Mouse (Mus musculus) MEL (cell line): ENCODE data around the gene Tas1r2. TPM values are rescaled to one million over a fixed set of nuclear protein-coding genes. Genes with fewer than 3 reads are reported as not detected.

Experiments used
- DNase-seq: peaks from one replicate; pipeline ENCODE4 v3.0.0; 2011; ENCODE audit warnings: low read depth, low spot score
- H3K27ac ChIP-seq: 2 replicates; pipeline ENCODE4 v1.5.1; 2012; ENCODE audit warnings: low read depth, mild to moderate bottlenecking, control low read depth, low read length, moderate library complexity; ENCODE audit not compliant: control insufficient read depth
- H3K27me3 ChIP-seq, 2 experiments: fragments of 150-350 bp in 1 of 2; sonication (generic) in 1 of 2; 2 replicates each; pipeline ENCODE4 v1.6.1; 2012; ENCODE audit warnings: low read length in 2 of 2, mild to moderate bottlenecking in 2 of 2, improper control_type of control experiment in 1 of 2, moderate library complexity in 1 of 2; ENCODE audit not compliant: insufficient read depth in 2 of 2, control insufficient read depth in 1 of 2
- H3K36me3 ChIP-seq, 2 experiments: 2 replicates each; pipeline ENCODE4 v1.6.1; 2012 to 2014; ENCODE audit warnings: low read length in 2 of 2, improper control_type of control experiment in 1 of 2, inconsistent platforms in 1 of 2, mild to moderate bottlenecking in 1 of 2; ENCODE audit not compliant: insufficient read depth in 2 of 2, control insufficient read depth in 1 of 2
- H3K4me1 ChIP-seq, 2 experiments: fragments of 150-350 bp in 1 of 2; sonication (generic) in 1 of 2; 2 replicates each; pipeline ENCODE4 v1.6.1; 2012; ENCODE audit warnings: low read length in 2 of 2, improper control_type of control experiment in 1 of 2, mild to moderate bottlenecking in 1 of 2; ENCODE audit not compliant: insufficient read depth in 2 of 2, control insufficient read depth in 1 of 2
- H3K4me3 ChIP-seq, 2 experiments: fragments of 150-350 bp in 1 of 2; sonication (generic) in 1 of 2; 2 replicates each; pipeline ENCODE4 v1.5.1; 2012; ENCODE audit warnings: low read depth in 2 of 2, low read length in 2 of 2, mild to moderate bottlenecking in 2 of 2, moderate library complexity in 2 of 2, control low read depth in 1 of 2, improper control_type of control experiment in 1 of 2; ENCODE audit not compliant: control insufficient read depth in 1 of 2, insufficient read depth in 1 of 2
- H3K79me2 ChIP-seq: 2 replicates; pipeline ENCODE4 v1.6.1; 2012; ENCODE audit warnings: mild to moderate bottlenecking, low read length, moderate library complexity; ENCODE audit not compliant: control insufficient read depth, poor library complexity, insufficient read depth
- H3K9ac ChIP-seq: 2 replicates; pipeline ENCODE4 v1.6.1; 2012; ENCODE audit warnings: low read depth, mild to moderate bottlenecking, control low read depth, low read length, moderate library complexity; ENCODE audit not compliant: control insufficient read depth, poor library complexity, severe bottlenecking
- H3K9me3 ChIP-seq: fragments of 150-350 bp; sonication (generic); replicated peaks from 2 replicates; pipeline ENCODE4 v1.6.1; 2012; ENCODE audit warnings: mild to moderate bottlenecking, low read length, improper control_type of control experiment, moderate library complexity; ENCODE audit not compliant: insufficient read depth
- BHLHE40 ChIP-seq: IDR thresholded peaks from 2 replicates; pipeline ENCODE4 v1.6.1; 2012; ENCODE audit warnings: low read depth, mild to moderate bottlenecking, inconsistent platforms, low read length, improper control_type of control experiment, borderline replicate concordance
- CHD1 ChIP-seq: IDR thresholded peaks from 2 replicates; pipeline ENCODE4 v1.6.1; 2012; ENCODE audit warnings: low read depth, mild to moderate bottlenecking, inconsistent platforms, low read length, improper control_type of control experiment
- CHD2 ChIP-seq: IDR thresholded peaks from 2 replicates; pipeline ENCODE4 v1.6.1; 2011; ENCODE audit warnings: low read length, improper control_type of control experiment
- CTCF ChIP-seq, 3 experiments: IDR thresholded peaks in 2 of 3; conservative IDR thresholded peaks in 1 of 3; 2 replicates each; pipeline ENCODE4 v1.5.1; 2011 to 2012; ENCODE audit warnings: low read length in 3 of 3, low read depth in 2 of 3, mild to moderate bottlenecking in 2 of 3, improper control_type of control experiment in 1 of 3, inconsistent platforms in 1 of 3, mixed read lengths in 1 of 3, moderate library complexity in 1 of 3; ENCODE audit not compliant: control insufficient read depth in 1 of 3, insufficient read depth in 1 of 3, poor library complexity in 1 of 3, severe bottlenecking in 1 of 3
- E2F4 ChIP-seq: IDR thresholded peaks from 2 replicates; pipeline ENCODE4 v1.6.1; 2011; ENCODE audit warnings: low read depth, low read length, improper control_type of control experiment, borderline replicate concordance
- EP300 ChIP-seq, 2 experiments: IDR thresholded peaks; 2 replicates each; pipeline ENCODE4 v1.6.1; 2011; ENCODE audit warnings: improper control_type of control experiment in 2 of 2, low read length in 2 of 2, low read depth in 1 of 2, mild to moderate bottlenecking in 1 of 2
- ETS1 ChIP-seq: IDR thresholded peaks from 2 replicates; pipeline ENCODE4 v1.6.1; 2012; ENCODE audit warnings: low read depth, mild to moderate bottlenecking, inconsistent platforms, low read length, improper control_type of control experiment, moderate library complexity
- GATA1 ChIP-seq: IDR thresholded peaks from 2 replicates; pipeline ENCODE4 v1.6.1; 2011; ENCODE audit warnings: low read depth, low read length, improper control_type of control experiment
- HCFC1 ChIP-seq: IDR thresholded peaks from 2 replicates; pipeline ENCODE4 v1.6.1; 2012; ENCODE audit warnings: low read depth, mild to moderate bottlenecking, inconsistent platforms, low read length, improper control_type of control experiment, moderate library complexity
- JUND ChIP-seq: IDR thresholded peaks from 2 replicates; pipeline ENCODE4 v1.6.1; 2011; ENCODE audit warnings: low read depth, mild to moderate bottlenecking, improper control_type of control experiment, low read length
- MAX ChIP-seq: IDR thresholded peaks from 2 replicates; pipeline ENCODE4 v1.6.1; 2011; ENCODE audit warnings: low read length, improper control_type of control experiment
- MAZ ChIP-seq: IDR thresholded peaks from 2 replicates; pipeline ENCODE4 v1.6.1; 2012; ENCODE audit warnings: low read depth, mild to moderate bottlenecking, inconsistent platforms, low read length, improper control_type of control experiment
- MEF2A ChIP-seq: IDR thresholded peaks from 2 replicates; pipeline ENCODE4 v1.6.1; 2014; ENCODE audit warnings: low read depth, mild to moderate bottlenecking, inconsistent platforms, low read length, improper control_type of control experiment; ENCODE audit not compliant: poor library complexity, insufficient replicate concordance, severe bottlenecking; ENCODE audit errors: extremely low read depth
- MXI1 ChIP-seq: IDR thresholded peaks from 2 replicates; pipeline ENCODE4 v1.6.1; 2011; ENCODE audit warnings: mild to moderate bottlenecking, low read depth, low read length, improper control_type of control experiment
- NELFE ChIP-seq: IDR thresholded peaks from 2 replicates; pipeline ENCODE4 v1.6.1; 2011; ENCODE audit warnings: low read depth, low read length, improper control_type of control experiment
- NRF1 ChIP-seq: IDR thresholded peaks from 2 replicates; pipeline ENCODE4 v1.6.1; 2014; ENCODE audit warnings: low read depth, mild to moderate bottlenecking, inconsistent platforms, low read length, improper control_type of control experiment, moderate library complexity; ENCODE audit not compliant: poor library complexity, insufficient read depth, severe bottlenecking
- POLR2A ChIP-seq, 2 experiments: IDR thresholded peaks; 2 replicates each; pipeline ENCODE4 v1.6.1; 2011 to 2012; ENCODE audit warnings: low read length in 2 of 2, mild to moderate bottlenecking in 2 of 2, control low read depth in 1 of 2, improper control_type of control experiment in 1 of 2, low read depth in 1 of 2, moderate library complexity in 1 of 2; ENCODE audit not compliant: control insufficient read depth in 1 of 2, insufficient read depth in 1 of 2, poor library complexity in 1 of 2
- RAD21 ChIP-seq: IDR thresholded peaks from 2 replicates; pipeline ENCODE4 v1.6.1; 2011; ENCODE audit warnings: mild to moderate bottlenecking, low read depth, low read length, improper control_type of control experiment
- RCOR1 ChIP-seq: IDR thresholded peaks from 2 replicates; pipeline ENCODE4 v1.6.1; 2012; ENCODE audit warnings: low read depth, mild to moderate bottlenecking, inconsistent platforms, low read length, improper control_type of control experiment
- TAL1 ChIP-seq: IDR thresholded peaks from 2 replicates; pipeline ENCODE4 v1.6.1; 2012; ENCODE audit warnings: mild to moderate bottlenecking, inconsistent platforms, low read length, moderate library complexity, mixed read lengths
- TBP ChIP-seq: IDR thresholded peaks from 2 replicates; pipeline ENCODE4 v1.8.0; 2011; ENCODE audit warnings: low read depth, low read length, improper control_type of control experiment
- UBTF ChIP-seq: IDR thresholded peaks from 2 replicates; pipeline ENCODE4 v1.6.1; 2012; ENCODE audit warnings: low read depth, mild to moderate bottlenecking, inconsistent platforms, low read length, improper control_type of control experiment, moderate library complexity, borderline replicate concordance; ENCODE audit not compliant: insufficient read depth
- USF1 ChIP-seq: IDR thresholded peaks from 2 replicates; pipeline ENCODE4 v1.6.1; 2014; ENCODE audit warnings: low read depth, mild to moderate bottlenecking, inconsistent platforms, low read length, improper control_type of control experiment, moderate library complexity
- USF2 ChIP-seq, 2 experiments: IDR thresholded peaks; 2 replicates each; pipeline ENCODE4 v1.6.1; 2011 to 2012; ENCODE audit warnings: improper control_type of control experiment in 2 of 2, low read length in 2 of 2, borderline replicate concordance in 1 of 2, inconsistent platforms in 1 of 2, low read depth in 1 of 2, mild to moderate bottlenecking in 1 of 2; ENCODE audit not compliant: insufficient read depth in 1 of 2
- ZC3H11A ChIP-seq: IDR thresholded peaks from 2 replicates; pipeline ENCODE4 v1.6.1; 2012; ENCODE audit warnings: low read depth, mild to moderate bottlenecking, inconsistent platforms, low read length, improper control_type of control experiment
- ZKSCAN1 ChIP-seq: IDR thresholded peaks from 2 replicates; pipeline ENCODE4 v1.6.1; 2012; ENCODE audit warnings: low read depth, mild to moderate bottlenecking, inconsistent platforms, low read length, improper control_type of control experiment, moderate library complexity
- ZMIZ1 ChIP-seq: IDR thresholded peaks from 2 replicates; pipeline ENCODE4 v1.6.1; 2012; ENCODE audit warnings: low read depth, mild to moderate bottlenecking, inconsistent platforms, low read length, improper control_type of control experiment, moderate library complexity
- ZNF384 ChIP-seq: IDR thresholded peaks from 2 replicates; pipeline ENCODE4 v1.6.1; 2012; ENCODE audit warnings: low read depth, mild to moderate bottlenecking, inconsistent platforms, low read length, improper control_type of control experiment
- polyA plus RNA-seq, 2 experiments: library from polyadenylated mRNA; stranded (reverse) in 1 of 2; unstranded in 1 of 2; fragments of >175 nt in 1 of 2; fragments of >200 nt in 1 of 2; gene quantifications; 2 replicates each; pipeline versions ENCODE4 v1.2.1 to v1.2.4; 2012; ENCODE audit warnings: low replicate concordance in 2 of 2, low read depth in 1 of 2; ENCODE audit not compliant: insufficient read length in 2 of 2, insufficient read depth in 1 of 2, missing spikeins in 1 of 2
- total RNA-seq: library from RNA; depleted of rRNA; stranded (reverse); fragments of 300-350 nt; gene quantifications from 2 replicates; pipeline ENCODE4 v1.2.3, GENCODE M21; 2012

The Tas1r2 gene
- total and polyA plus RNA-seq, 3 experiments = not detected

GRCm38 (mm10) chr4:139631569-139632253, 21.6 kb upstream of the Tas1r2 start:
- H3K4me1 ChIP-seq = no peaks in the 10 kb centered on the region
- no peaks in the 10 kb centered on the region for H3K79me2 ChIP-seq
- H3K36me3 ChIP-seq = no peaks in the 10 kb centered on the region
- H3K9me3 ChIP-seq = no peaks in the 10 kb centered on the region
- H3K9ac ChIP-seq = no peak overlapping the region
- no peaks in the 10 kb centered on the region for H3K27me3 ChIP-seq
- H3K27ac ChIP-seq = no peak overlapping the region
- no peak overlapping the region for H3K4me3 ChIP-seq
- DNase-seq = no peak
- TF ChIP-seq ZC3H11A (no peak), UBTF (no peak), USF2 (IDR thresholded peaks at IDR 0.05; ENCODE audit: borderline replicate concordance in 1 of 2, insufficient read depth in 1 of 2, low read depth in 1 of 2, low read length in 2 of 2) (no peak), USF1 (no peak), HCFC1 (no peak), ETS1 (no peak), E2F4 (no peak), EP300 (IDR thresholded peaks at IDR 0.05; ENCODE audit: low read depth in 1 of 2, low read length in 2 of 2) (no peak), ZNF384 (no peak), MEF2A (no peak), CHD1 (no peak), MXI1 (no peak), TBP (no peak), TAL1 (no peak), ZKSCAN1 (no peak)

DNA sequence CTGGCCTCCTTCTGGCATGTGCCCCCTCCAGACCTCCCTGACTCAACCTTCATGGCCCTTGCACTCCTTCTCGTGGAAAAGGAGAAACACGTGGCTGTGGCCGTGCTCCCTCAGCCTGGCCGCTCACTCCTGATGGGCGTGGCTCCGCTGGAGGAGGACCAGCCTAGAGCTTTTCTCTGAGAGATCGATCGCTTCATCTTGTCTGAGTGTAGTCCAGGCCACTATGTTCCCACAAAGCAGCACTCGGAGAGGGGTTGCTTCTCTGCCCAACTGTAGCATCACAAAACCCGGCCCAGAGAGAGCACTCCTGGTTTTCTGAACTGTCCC, 21.1 kb upstream of the Tas1r2 start:
- no peaks in the 10 kb centered on the region for H3K79me2 ChIP-seq
- no peaks in the 10 kb centered on the region for H3K4me1 ChIP-seq
- no peak overlapping the region for H3K9ac ChIP-seq
- TF ChIP-seq NRF1 (no peak), CHD2 (no peak), ETS1 (no peak), CHD1 (no peak), NELFE (no peak), RCOR1 (no peak), CTCF (IDR thresholded peaks at IDR 0.05 in 2 of 3, conservative IDR thresholded peaks at IDR 0.05 in 1 of 3; ENCODE audit: control insufficient read depth in 1 of 3, insufficient read depth in 1 of 3, low read depth in 2 of 3, low read length in 3 of 3, poor library complexity in 1 of 3, severe bottlenecking in 1 of 3) (no peak), GATA1 (no peak), TBP (no peak), MEF2A (no peak), MXI1 (no peak), JUND (no peak), USF1 (no peak), POLR2A (IDR thresholded peaks at IDR 0.05; ENCODE audit: control insufficient read depth in 1 of 2, insufficient read depth in 1 of 2, low read depth in 1 of 2, low read length in 2 of 2, poor library complexity in 1 of 2) (no peak), RAD21 (no peak), MAX (no peak), MAZ (no peak), ZMIZ1 (no peak), BHLHE40 (no peak)
- TF ChIP-seq, all 39 proteins: peak for 0
- H3K27ac ChIP-seq = no peak overlapping the region
- no peak for DNase-seq
- H3K27me3 ChIP-seq = no peaks in the 10 kb centered on the region
- H3K36me3 ChIP-seq = no peaks in the 10 kb centered on the region
- H3K4me3 ChIP-seq = no peak overlapping the region
- H3K9me3 ChIP-seq = no peaks in the 10 kb centered on the region
